Mouse (Mus musculus) ES-Bruce4 (cell line): ENCODE measurements around the gene Id2. TPM values are rescaled to one million over a fixed set of nuclear protein-coding genes. Genes with fewer than 3 reads are reported as not detected.

Source experiments
- H3K27ac ChIP-seq: 2 replicates; pipeline ENCODE4 v1.5.1; 2012; ENCODE audit warnings: low read length, inconsistent platforms; ENCODE audit not compliant: insufficient read depth
- H3K27me3 ChIP-seq: 2 replicates; pipeline ENCODE4 v1.6.1; 2012; ENCODE audit warnings: mild to moderate bottlenecking, low read length, inconsistent platforms; ENCODE audit not compliant: control insufficient read depth, poor library complexity, insufficient read depth, severe bottlenecking
- H3K36me3 ChIP-seq: 2 replicates; pipeline ENCODE4 v1.6.1; 2012; ENCODE audit warnings: inconsistent platforms, mild to moderate bottlenecking, low read length, moderate library complexity; ENCODE audit not compliant: control insufficient read depth, poor library complexity, insufficient read depth, severe bottlenecking
- H3K4me1 ChIP-seq: one replicate; pipeline ENCODE4 v1.8.1; 2011; ENCODE audit warnings: low read length; ENCODE audit not compliant: control insufficient read depth, insufficient read depth
- H3K4me3 ChIP-seq: 2 replicates; pipeline ENCODE4 v1.5.1; 2011; ENCODE audit warnings: low read depth, mild to moderate bottlenecking, low read length
- H3K9ac ChIP-seq: 2 replicates; pipeline ENCODE4 v1.6.1; 2012; ENCODE audit warnings: low read depth, mild to moderate bottlenecking, inconsistent platforms; ENCODE audit not compliant: poor library complexity, severe bottlenecking
- H3K9me3 ChIP-seq: replicated peaks from 2 replicates; pipeline ENCODE4 v1.6.1; 2012; ENCODE audit warnings: mild to moderate bottlenecking, low read length, inconsistent platforms; ENCODE audit not compliant: control insufficient read depth, poor library complexity, insufficient read depth, severe bottlenecking
- CTCF ChIP-seq: IDR thresholded peaks from one replicate; pipeline ENCODE4 v1.8.1; 2011; ENCODE audit warnings: low read depth, low read length
- EP300 ChIP-seq: IDR thresholded peaks from 2 replicates; pipeline ENCODE4 v1.6.1; 2011; ENCODE audit warnings: low read depth, low read length; ENCODE audit not compliant: insufficient read depth
- POLR2A ChIP-seq: IDR thresholded peaks from one replicate; pipeline ENCODE4 v1.8.1; 2011; ENCODE audit warnings: low read length; ENCODE audit not compliant: insufficient read depth
- polyA plus RNA-seq: library from polyadenylated mRNA; stranded (reverse); fragments of >200 nt; gene quantifications from 2 replicates; pipeline ENCODE4 v1.2.4, GENCODE M21; 2011; ENCODE audit warnings: low read depth; ENCODE audit not compliant: missing spikeins, insufficient read depth, insufficient read length

Id2 gene
- polyA plus RNA-seq, 1 experiment: 67.0 TPM

DNA sequence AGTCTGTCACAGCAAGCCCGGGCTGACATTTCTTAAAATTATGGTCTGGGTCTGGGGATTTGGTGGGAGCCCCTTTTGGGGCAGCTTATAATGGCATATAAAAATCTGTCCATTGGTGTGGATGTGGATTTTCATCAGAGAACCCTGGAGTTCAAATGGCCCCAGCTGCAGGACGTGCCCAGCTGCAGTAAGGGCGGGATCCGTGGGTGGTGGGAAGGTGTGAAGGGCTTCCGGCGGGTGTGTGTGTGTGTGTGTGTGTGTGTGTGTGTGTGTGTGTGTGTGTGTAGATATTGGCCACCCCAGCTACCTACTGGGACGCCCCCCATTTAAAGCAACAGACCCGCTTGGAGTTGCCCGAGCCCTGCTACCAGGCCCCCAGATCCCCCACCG is 1.2 kb upstream of the Id2 start:
- H3K27me3 ChIP-seq: peaks cover 8% of the 10 kb centered on the region
- peaks cover 3% of the 10 kb centered on the region for H3K4me1 ChIP-seq
- no peak overlapping the region for H3K27ac ChIP-seq
- peak overlapping the region; percentile 73 for H3K4me3 ChIP-seq
- H3K36me3 ChIP-seq: no peaks in the 10 kb centered on the region
- H3K9me3 ChIP-seq: no peaks in the 10 kb centered on the region
- peak overlapping the region; percentile 65 for H3K9ac ChIP-seq
- no peak for TF ChIP-seq POLR2A
- no peak for TF ChIP-seq CTCF
- no peak for TF ChIP-seq EP300

GRCm38 (mm10) chr12:25097210-25098160 is 545 bp upstream of the Id2 start:
- H3K36me3 ChIP-seq: no peaks in the 10 kb centered on the region
- peaks cover 3% of the 10 kb centered on the region for H3K4me1 ChIP-seq
- peak overlapping the region; percentile 65 for H3K9ac ChIP-seq
- peaks cover 8% of the 10 kb centered on the region for H3K27me3 ChIP-seq
- H3K4me3 ChIP-seq: no peak overlapping the region
- H3K27ac ChIP-seq: no peak overlapping the region
- no peaks in the 10 kb centered on the region for H3K9me3 ChIP-seq
- TF ChIP-seq EP300: no peak

- H3K4me1 ChIP-seq: peaks cover 3% of the 10 kb centered on the region
Observed at GRCm38 (mm10) chr12:25096640-25097051, 294 bp downstream of the Id2 start.

GRCm38 (mm10) chr12:25095974-25096639 is 833 bp downstream of the Id2 start:
- Histone ChIP-seq H3K9me3 (no peaks in the 10 kb centered on the region), H3K36me3 (no peaks in the 10 kb centered on the region), H3K27ac (peak overlapping the region; percentile 5; the same call in 1 of the 2 replicates), H3K9ac (peak overlapping the region; percentile 63), H3K4me3 (peak overlapping the region; percentile 89), H3K27me3 (peaks cover 8% of the 10 kb centered on the region), H3K4me1 (peaks cover 3% of the 10 kb centered on the region)
- no peak for TF ChIP-seq POLR2A
- TF ChIP-seq CTCF: no peak
- no peak for TF ChIP-seq EP300

More at GRCm38 (mm10) chr12:25096640-25097051, 294 bp downstream of the Id2 start:
- peaks cover 8% of the 10 kb centered on the region for H3K27me3 ChIP-seq
- peak overlapping the region; percentile 63 for H3K9ac ChIP-seq
- H3K27ac ChIP-seq: peak overlapping the region; percentile 5; the same call in 1 of the 2 replicates
- no peaks in the 10 kb centered on the region for H3K9me3 ChIP-seq
- TF ChIP-seq CTCF: no peak
- no peak for TF ChIP-seq EP300
- TF ChIP-seq POLR2A: no peak
- H3K4me3 ChIP-seq: peak overlapping the region; percentile 86
- H3K36me3 ChIP-seq: no peaks in the 10 kb centered on the region

DNA sequence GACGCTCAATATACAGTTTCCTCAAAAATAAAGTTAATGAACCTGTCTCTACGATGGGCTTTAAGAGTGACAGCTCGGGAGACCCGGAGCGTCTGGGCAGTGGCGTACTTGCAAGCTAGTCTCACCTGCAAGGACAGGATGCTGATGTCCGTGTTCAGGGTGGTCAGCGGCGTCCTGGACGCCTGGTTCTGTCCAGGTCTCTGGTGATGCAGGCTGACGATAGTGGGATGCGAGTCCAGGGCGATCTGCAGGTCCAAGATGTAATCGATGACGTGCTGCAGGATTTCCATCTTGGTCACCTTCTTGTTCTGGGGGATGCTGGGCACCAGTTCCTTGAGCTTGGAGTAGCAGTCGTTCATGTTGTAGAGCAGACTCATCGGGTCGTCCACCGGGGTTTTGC is 1.4 kb downstream of the Id2 start:
- no peaks in the 10 kb centered on the region for H3K9me3 ChIP-seq
- peaks cover 6% of the 10 kb centered on the region for H3K27me3 ChIP-seq
- H3K27ac ChIP-seq: no peak overlapping the region

More for the DNA sequence above, 1.4 kb downstream of the Id2 start:
- no peaks in the 10 kb centered on the region for H3K36me3 ChIP-seq
- TF ChIP-seq CTCF (no peak), EP300 (no peak), POLR2A (no peak)
- H3K9ac ChIP-seq: peak overlapping the region; percentile 44
- peaks cover 3% of the 10 kb centered on the region for H3K4me1 ChIP-seq
- peak overlapping the region; percentile 89 for H3K4me3 ChIP-seq
